8 mouse cellular contexts compared by ENCODE assay signal in the genomic region with DNA sequence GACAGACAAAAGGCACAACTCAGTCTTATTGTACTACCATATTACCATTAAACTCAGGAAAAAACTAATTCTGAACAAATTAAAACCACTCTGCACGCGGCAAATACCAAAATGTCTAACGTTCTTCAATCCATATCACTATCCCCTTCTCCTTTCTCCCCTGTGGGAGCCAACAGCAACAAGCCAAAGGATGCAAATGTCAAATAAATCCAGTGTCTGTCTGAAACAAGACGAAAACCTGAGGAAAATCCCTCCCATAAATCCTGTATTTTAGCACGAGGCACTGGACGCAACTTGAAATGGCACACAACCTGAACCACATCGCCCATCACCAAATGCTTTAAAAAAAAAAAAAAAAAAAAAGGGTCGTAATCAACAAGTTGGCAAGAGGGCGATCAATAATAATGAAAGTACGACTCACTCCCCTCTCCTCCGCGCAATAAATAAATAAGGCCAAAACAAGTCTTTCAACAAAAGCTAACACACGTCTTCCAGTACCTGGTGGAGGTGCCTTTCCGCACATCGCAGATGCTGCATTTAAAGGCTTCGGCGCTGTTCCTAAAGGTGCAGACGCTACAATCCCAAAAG. TPM values are rescaled to one million over a fixed set of nuclear protein-coding genes. Genes with fewer than 3 reads are reported as not detected.
DNase-seq lines count a peak whose midpoint lies in the region; ATAC-seq lines count a peak whose summit lies in the region.

No protein-coding gene starts in this region.

- under 1% methylated on average over 18 of the region's 18 CpGs for WGBS in kidney, embryonic 16.5 days
- 2% methylated on average over 18 of the region's 18 CpGs for WGBS in hindbrain, embryonic 11.5 days
- under 1% methylated on average over 18 of the region's 18 CpGs for WGBS in midbrain, embryonic 13.5 days

- no peaks in the 10 kb centered on the region for H3K9me3 ChIP-seq in kidney, embryonic 16.5 days (ENCODE audit: low read length)
- no peaks in the 10 kb centered on the region for H3K9me3 ChIP-seq in hindbrain, embryonic 11.5 days (ENCODE audit: control insufficient read depth, low read length)
- no peaks in the 10 kb centered on the region for H3K9me3 ChIP-seq in midbrain, embryonic 13.5 days

- H3K4me1 ChIP-seq in kidney, embryonic 16.5 days (ENCODE audit: insufficient read depth, low read length): peaks cover 30% of the 10 kb centered on the region
- H3K4me1 ChIP-seq in hindbrain, embryonic 11.5 days (replicated peaks; ENCODE audit: control insufficient read depth, insufficient read depth, low read length): no peaks in the 10 kb centered on the region
- peaks cover 39% of the 10 kb centered on the region for H3K4me1 ChIP-seq in midbrain, embryonic 13.5 days (replicated peaks)

- no peaks in the 10 kb centered on the region for H3K36me3 ChIP-seq in kidney, embryonic 16.5 days (ENCODE audit: insufficient read depth, low read length)
- no peaks in the 10 kb centered on the region for H3K36me3 ChIP-seq in hindbrain, embryonic 11.5 days (ENCODE audit: control insufficient read depth, insufficient read depth, low read length)
- H3K36me3 ChIP-seq in midbrain, embryonic 13.5 days: no peaks in the 10 kb centered on the region

- no peak for DNase-seq in kidney, postnatal 4 days
- no peak for DNase-seq in hindbrain, embryonic 11.5 days (ENCODE audit: low spot score)
- DNase-seq in right cerebral cortex, adult 18-20 months: no peak
- no peak for DNase-seq in adrenal gland, postnatal 4 days (ENCODE audit: low spot score in 2 of 2)
- no peak for DNase-seq in lung, adult 18-20 months

- H3K27me3 ChIP-seq in kidney, embryonic 16.5 days (ENCODE audit: insufficient read depth, low read length): peaks cover 12% of the 10 kb centered on the region; the same call in 1 of the 2 replicates
- peaks cover 13% of the 10 kb centered on the region for H3K27me3 ChIP-seq in hindbrain, embryonic 11.5 days (ENCODE audit: control insufficient read depth, insufficient read depth, low read length)
- H3K27me3 ChIP-seq in midbrain, embryonic 13.5 days: peaks cover 23% of the 10 kb centered on the region

- ATAC-seq in kidney, embryonic 16.5 days (ENCODE audit: low FRiP score, low TSS enrichment): no peak
- ATAC-seq in activated CD4-positive, CD25-positive, alpha-beta regulatory T cell, adult 4 months: peak; percentile 23
- ATAC-seq in hindbrain, embryonic 11.5 days (ENCODE audit: low FRiP score): no peak
- ATAC-seq in midbrain, embryonic 13.5 days: no peak

- H3K27ac ChIP-seq in kidney, embryonic 16.5 days (ENCODE audit: low read length): peak overlapping the region; percentile 83
- peak overlapping the region; percentile 97; the same call in 1 of the 2 replicates for H3K27ac ChIP-seq in hindbrain, embryonic 11.5 days (ENCODE audit: low read depth, low read length)
- peak overlapping the region; percentile 98; the same call in 1 of the 2 replicates for H3K27ac ChIP-seq in midbrain, embryonic 13.5 days

- peak overlapping the region; percentile 87 for H3K4me2 ChIP-seq in kidney, embryonic 16.5 days (replicated peaks; ENCODE audit: low read depth, low read length)
- peak overlapping the region; percentile 79 for H3K4me2 ChIP-seq in hindbrain, embryonic 11.5 days (replicated peaks; ENCODE audit: low read depth, low read length)
- H3K4me2 ChIP-seq in midbrain, embryonic 13.5 days (replicated peaks): peak overlapping the region; percentile 85

- H3K4me3 ChIP-seq in kidney, embryonic 16.5 days (ENCODE audit: low read length): peak overlapping the region; percentile 71
- H3K4me3 ChIP-seq in hindbrain, embryonic 11.5 days (ENCODE audit: low read depth, low read length): peak overlapping the region; percentile 74
- H3K4me3 ChIP-seq in midbrain, embryonic 13.5 days (replicated peaks): peak overlapping the region; percentile 71

- H3K9ac ChIP-seq in kidney, embryonic 16.5 days (replicated peaks; ENCODE audit: low read length): peak overlapping the region; percentile 91
- H3K9ac ChIP-seq in hindbrain, embryonic 11.5 days (ENCODE audit: low read depth, low read length): peak overlapping the region; percentile 87; the same call in 1 of the 2 replicates
- H3K9ac ChIP-seq in midbrain, embryonic 13.5 days (replicated peaks): peak overlapping the region; percentile 91

RNA-seq across cellular contexts. Expression of a gene that starts 1.2 kb away (rescaled TPM):
- polyA plus RNA-seq in kidney, embryonic 16.5 days (2015; fragmentation: Nextera tagmentation; extraction: Ambion mirVana): 13.3 and 18.0 TPM in 2 replicates
- 1 to 10 TPM; 8.2 to 8.4 TPM for polyA plus RNA-seq in activated CD4-positive, CD25-positive, alpha-beta regulatory T cell, adult 4 months (2017; shearing (Covaris generic))
- polyA plus RNA-seq in hindbrain, embryonic 11.5 days (2014; fragmentation: Nextera tagmentation; extraction: Ambion mirVana): 9.8 and 9.9 TPM in 2 replicates
- polyA plus RNA-seq in midbrain, embryonic 13.5 days (2015; fragmentation: Nextera tagmentation; extraction: Ambion mirVana): 18.0 and 19.7 TPM in 2 replicates
- total RNA-seq in adrenal gland, postnatal 4 days (2021): 10 to 100 TPM; 34.1 to 34.7 TPM
